Comparison of ENCODE assay signal across 17 mouse cellular contexts in the genomic region with DNA sequence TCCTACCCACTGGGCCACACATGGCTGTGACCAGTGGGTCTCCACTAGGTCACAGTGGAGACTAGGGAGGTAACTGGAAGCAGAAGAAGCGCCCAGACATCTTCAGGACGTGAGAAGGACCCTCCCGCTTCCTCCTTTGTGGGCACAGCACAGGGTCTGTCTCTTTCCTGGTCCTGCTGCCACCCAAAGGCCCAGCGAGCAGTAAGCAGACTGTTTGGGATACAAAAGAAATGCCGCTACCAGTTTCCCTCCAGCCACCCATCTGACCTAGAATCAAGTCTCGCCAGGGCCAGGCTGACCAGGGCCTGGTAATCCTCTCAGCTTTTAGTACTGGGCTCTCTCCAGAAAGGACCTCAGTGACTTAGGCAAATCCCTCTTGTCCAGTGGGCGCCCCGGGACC.
DNase-seq lines count a peak whose midpoint lies in the region; ATAC-seq and TF ChIP-seq lines count a peak whose summit lies in the region.
"Had no signal": no experiment of that assay in that cellular context is flagged by ENCODE, and none has a peak within 500 bp of the region (broad histone marks: within the 10 kb centered on the region; RNA-seq: fewer than 3 reads in every experiment).

No protein-coding gene starts in this region.

- no peak overlapping the region for H3K4me2 ChIP-seq in forebrain, embryonic 13.5 days
- H3K4me2 ChIP-seq in forebrain, postnatal 0 days (ENCODE audit: low read depth), result no peak overlapping the region
- H3K4me2 ChIP-seq in kidney, embryonic 15.5 days, result no peak overlapping the region
- no peak overlapping the region for H3K4me2 ChIP-seq in neural tube, embryonic 14.5 days (ENCODE audit: low read depth, low read length)
- H3K4me2 ChIP-seq in neural tube, embryonic 15.5 days, result no peak overlapping the region
- H3K4me2 ChIP-seq in stomach, embryonic 16.5 days (ENCODE audit: low read depth, low read length), result no peak overlapping the region
- H3K4me2 ChIP-seq: forebrain, embryonic 15.5 days; hindbrain, embryonic 15.5 days had no signal

- DNase-seq in forebrain, postnatal 0 days, result no peak
- no peak for DNase-seq in kidney, adult 9 months
- no peak for DNase-seq in ovary, postnatal 10 days (ENCODE audit: low spot score)
- DNase-seq: cerebellum, adult 11-12 months; gastrocnemius, adult 2 months; kidney, adult 8-10 months; lung, adult 2 months; lung, postnatal 4 days; right cerebral cortex, postnatal 25 days; thymus, adult 2 months had no signal

- 0 out of 2 replicates have a peak overlapping the region, but pooled peaks have one; percentile 3 for H3K27ac ChIP-seq in forebrain, embryonic 13.5 days
- H3K27ac ChIP-seq in forebrain, postnatal 0 days (ENCODE audit: low read depth, low read length), result no peak overlapping the region
- 0 out of 2 replicates have a peak overlapping the region, but pooled peaks have one; percentile 42 for H3K27ac ChIP-seq in kidney, embryonic 15.5 days
- no peak overlapping the region for H3K27ac ChIP-seq in neural tube, embryonic 14.5 days (ENCODE audit: low read depth, low read length)
- H3K27ac ChIP-seq in neural tube, embryonic 15.5 days (replicated peaks), result no peak overlapping the region
- peak overlapping the region; percentile 39 for H3K27ac ChIP-seq in stomach, embryonic 16.5 days (ENCODE audit: low read length)
- H3K27ac ChIP-seq: forebrain, embryonic 15.5 days; hindbrain, embryonic 15.5 days had no signal

- H3K4me3 ChIP-seq in forebrain, embryonic 13.5 days, result no peak overlapping the region
- H3K4me3 ChIP-seq in forebrain, postnatal 0 days (ENCODE audit: low read depth, low read length), result no peak overlapping the region
- no peak overlapping the region for H3K4me3 ChIP-seq in kidney, embryonic 15.5 days (replicated peaks)
- no peak overlapping the region for H3K4me3 ChIP-seq in neural tube, embryonic 14.5 days (ENCODE audit: low read depth, low read length)
- no peak overlapping the region for H3K4me3 ChIP-seq in neural tube, embryonic 15.5 days (replicated peaks)
- no peak overlapping the region for H3K4me3 ChIP-seq in stomach, embryonic 16.5 days (replicated peaks; ENCODE audit: low read length)
- H3K4me3 ChIP-seq: forebrain, embryonic 15.5 days; gastrocnemius, adult 2 months; hindbrain, embryonic 15.5 days had no signal

- TF ChIP-seq CTCF in forebrain, postnatal 0 days (IDR thresholded peaks at IDR 0.05; ENCODE audit: low read depth), result no peak

- ATAC-seq in forebrain, embryonic 13.5 days, result no peak
- ATAC-seq in forebrain, postnatal 0 days, result no peak
- no peak for ATAC-seq in kidney, embryonic 15.5 days (replicated peaks; ENCODE audit: low FRiP score)
- no peak for ATAC-seq in neural tube, embryonic 14.5 days (ENCODE audit: low read depth)
- ATAC-seq in neural tube, embryonic 15.5 days (ENCODE audit: low FRiP score), result no peak
- no peak for ATAC-seq in stomach, embryonic 16.5 days (ENCODE audit: insufficient read depth, low FRiP score)
- ATAC-seq: forebrain, embryonic 15.5 days had no signal

- no peaks in the 10 kb centered on the region for H3K27me3 ChIP-seq in forebrain, embryonic 13.5 days
- H3K27me3 ChIP-seq in forebrain, postnatal 0 days (ENCODE audit: insufficient read depth, low read length), result no peaks in the 10 kb centered on the region
- no peaks in the 10 kb centered on the region for H3K27me3 ChIP-seq in kidney, embryonic 15.5 days
- H3K27me3 ChIP-seq in neural tube, embryonic 14.5 days (ENCODE audit: control insufficient read depth, insufficient read depth, low read length), result no peaks in the 10 kb centered on the region
- no peaks in the 10 kb centered on the region for H3K27me3 ChIP-seq in neural tube, embryonic 15.5 days (replicated peaks)
- no peaks in the 10 kb centered on the region for H3K27me3 ChIP-seq in stomach, embryonic 16.5 days (ENCODE audit: control insufficient read depth, insufficient read depth, low read length)
- H3K27me3 ChIP-seq: forebrain, embryonic 15.5 days; hindbrain, embryonic 15.5 days had no signal

- H3K9me3 ChIP-seq in forebrain, embryonic 13.5 days (replicated peaks), result no peaks in the 10 kb centered on the region
- H3K9me3 ChIP-seq in forebrain, postnatal 0 days (ENCODE audit: low read length), result no peaks in the 10 kb centered on the region
- H3K9me3 ChIP-seq in kidney, embryonic 15.5 days (replicated peaks), result no peaks in the 10 kb centered on the region
- no peaks in the 10 kb centered on the region for H3K9me3 ChIP-seq in neural tube, embryonic 14.5 days (ENCODE audit: control insufficient read depth, low read length)
- H3K9me3 ChIP-seq in neural tube, embryonic 15.5 days (replicated peaks), result no peaks in the 10 kb centered on the region
- H3K9me3 ChIP-seq in stomach, embryonic 16.5 days (replicated peaks; ENCODE audit: control insufficient read depth, low read length), result no peaks in the 10 kb centered on the region
- H3K9me3 ChIP-seq: forebrain, embryonic 15.5 days; hindbrain, embryonic 15.5 days had no signal

- H3K36me3 ChIP-seq in forebrain, embryonic 13.5 days (ENCODE audit: poor library complexity, severe bottlenecking), result peaks cover 44% of the 10 kb centered on the region
- H3K36me3 ChIP-seq in forebrain, postnatal 0 days (ENCODE audit: insufficient read depth), result 0 out of 2 replicates have a peak, but pooled peaks cover 3% of the 10 kb centered on the region
- H3K36me3 ChIP-seq in kidney, embryonic 15.5 days, result peaks cover 21% of the 10 kb centered on the region; the same call in 1 of the 2 replicates
- 0 out of 2 replicates have a peak, but pooled peaks cover 5% of the 10 kb centered on the region for H3K36me3 ChIP-seq in neural tube, embryonic 14.5 days (ENCODE audit: control insufficient read depth, insufficient read depth, low read length)
- H3K36me3 ChIP-seq in neural tube, embryonic 15.5 days, result no peaks in the 10 kb centered on the region
- H3K36me3 ChIP-seq in stomach, embryonic 16.5 days (ENCODE audit: control insufficient read depth, insufficient read depth, low read length), result no peaks in the 10 kb centered on the region
- H3K36me3 ChIP-seq: forebrain, embryonic 15.5 days; hindbrain, embryonic 15.5 days had no signal

- peaks cover 93% of the 10 kb centered on the region for H3K4me1 ChIP-seq in forebrain, embryonic 13.5 days
- peaks cover 23% of the 10 kb centered on the region for H3K4me1 ChIP-seq in forebrain, postnatal 0 days (ENCODE audit: insufficient read depth)
- H3K4me1 ChIP-seq in kidney, embryonic 15.5 days, result peaks cover 77% of the 10 kb centered on the region
- H3K4me1 ChIP-seq in neural tube, embryonic 14.5 days (ENCODE audit: control insufficient read depth, insufficient read depth, low read length), result peaks cover 68% of the 10 kb centered on the region
- peaks cover 94% of the 10 kb centered on the region for H3K4me1 ChIP-seq in neural tube, embryonic 15.5 days
- peaks cover 51% of the 10 kb centered on the region for H3K4me1 ChIP-seq in stomach, embryonic 16.5 days (ENCODE audit: control insufficient read depth, insufficient read depth, low read length)

- WGBS in forebrain, embryonic 13.5 days, result 90% methylated on average over 8 of the region's 8 CpGs
- 83% methylated on average over 8 of the region's 8 CpGs for WGBS in forebrain, postnatal 0 days
- 84% methylated on average over 8 of the region's 8 CpGs for WGBS in kidney, embryonic 15.5 days
- 93% methylated on average over 8 of the region's 8 CpGs for WGBS in neural tube, embryonic 14.5 days
- 90% methylated on average over 8 of the region's 8 CpGs for WGBS in neural tube, embryonic 15.5 days
- WGBS in stomach, embryonic 16.5 days, result 85% methylated on average over 8 of the region's 8 CpGs

- H3K9ac ChIP-seq in forebrain, embryonic 13.5 days, result 0 out of 2 replicates have a peak overlapping the region, but pooled peaks have one; percentile 5
- H3K9ac ChIP-seq in forebrain, postnatal 0 days, result no peak overlapping the region
- no peak overlapping the region for H3K9ac ChIP-seq in kidney, embryonic 15.5 days
- H3K9ac ChIP-seq in neural tube, embryonic 14.5 days (replicated peaks; ENCODE audit: low read depth, low read length), result 0 out of 2 replicates have a peak overlapping the region, but pooled peaks have one; percentile 16
- no peak overlapping the region for H3K9ac ChIP-seq in neural tube, embryonic 15.5 days (replicated peaks)
- 0 out of 2 replicates have a peak overlapping the region, but pooled peaks have one; percentile 7 for H3K9ac ChIP-seq in stomach, embryonic 16.5 days (ENCODE audit: low read length)
- H3K9ac ChIP-seq: forebrain, embryonic 15.5 days; hindbrain, embryonic 15.5 days had no signal

Comparison
In these comparisons a context has a peak if more than half of its experiments do, and no peak if none do; other contexts are left out.
1. H3K27ac ChIP-seq: peak in forebrain, embryonic 13.5 days (single experiment), kidney, embryonic 15.5 days (single experiment) and stomach, embryonic 16.5 days (single experiment); none in forebrain, postnatal 0 days (single experiment), neural tube, embryonic 14.5 days (single experiment) and neural tube, embryonic 15.5 days (single experiment).
2. H3K9ac ChIP-seq: peak in forebrain, embryonic 13.5 days (single experiment), neural tube, embryonic 14.5 days (single experiment) and stomach, embryonic 16.5 days (single experiment); none in forebrain, postnatal 0 days (single experiment), kidney, embryonic 15.5 days (single experiment) and neural tube, embryonic 15.5 days (single experiment).